Mouse (Mus musculus) E14TG2a.4 (cell line): Measurements from ENCODE around the gene Scpep1.

Source experiments
- H3K27me3 ChIP-seq: 2 replicates; pipeline ENCODE4 v1.6.1; 2014; ENCODE audit warnings: low read length, control low read depth; ENCODE audit not compliant: insufficient read depth
- H3K36me3 ChIP-seq: 2 replicates; pipeline ENCODE4 v1.6.1; 2014; ENCODE audit warnings: low read length, control low read depth; ENCODE audit not compliant: insufficient read depth
- H3K4me1 ChIP-seq: replicated peaks from 2 replicates; pipeline ENCODE4 v1.6.1; 2014; ENCODE audit warnings: low read depth, low read length, control low read depth
- H3K4me3 ChIP-seq: replicated peaks from 2 replicates; pipeline ENCODE4 v1.5.1; 2014; ENCODE audit warnings: mild to moderate bottlenecking, low read length
- H3K9me3 ChIP-seq: 2 replicates; pipeline ENCODE4 v1.6.1; 2014; ENCODE audit warnings: low read length, control low read depth
- CTCF ChIP-seq: conservative IDR thresholded peaks from 2 replicates; pipeline ENCODE4 v1.5.1; 2014; ENCODE audit warnings: low read length
- NANOG ChIP-seq: IDR thresholded peaks from 2 replicates; pipeline ENCODE4 v1.6.1; 2014; ENCODE audit warnings: borderline replicate concordance, low read length, mixed read lengths
- POU5F1 ChIP-seq: IDR thresholded peaks from 2 replicates; pipeline ENCODE4 v1.6.1; 2014; ENCODE audit warnings: low read length, borderline replicate concordance

Gene Scpep1

DNA sequence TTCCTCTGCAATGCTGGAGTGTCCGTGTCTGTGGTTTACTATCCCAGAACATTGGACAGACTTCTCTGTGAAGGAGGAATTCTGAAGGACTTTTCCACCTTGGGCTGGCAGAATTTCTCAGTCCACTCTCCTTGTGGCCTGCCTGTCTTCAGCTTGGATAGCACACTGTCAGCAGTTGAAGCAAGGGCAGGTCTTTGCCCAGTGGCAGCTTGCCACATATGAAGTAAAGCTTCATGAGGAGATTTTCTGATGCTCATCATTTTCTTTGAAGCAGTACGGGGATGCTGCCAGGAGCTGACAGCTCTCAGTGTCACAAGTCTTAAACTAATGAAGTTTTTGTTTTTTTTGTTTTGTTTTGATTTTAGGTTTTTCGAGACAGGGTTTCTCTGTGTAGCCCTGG lies 3.6 kb upstream of the Scpep1 start:
- no peaks in the 10 kb centered on the region for H3K27me3 ChIP-seq
- H3K9me3 ChIP-seq, result no peaks in the 10 kb centered on the region
- H3K4me3 ChIP-seq, result no peak overlapping the region
- no peaks in the 10 kb centered on the region for H3K36me3 ChIP-seq
- TF ChIP-seq NANOG (no peak), CTCF (no peak), POU5F1 (no peak)
- peaks cover 12% of the 10 kb centered on the region for H3K4me1 ChIP-seq

GRCm38 (mm10) chr11:88954803-88955202 lies 462 bp downstream of the Scpep1 start:
- TF ChIP-seq POU5F1, result no peak
- TF ChIP-seq CTCF, result no peak
- TF ChIP-seq NANOG, result no peak
- H3K36me3 ChIP-seq, result peaks cover 22% of the 10 kb centered on the region
- no peaks in the 10 kb centered on the region for H3K27me3 ChIP-seq
- H3K4me3 ChIP-seq, result peak overlapping the region; percentile 84
- H3K4me1 ChIP-seq, result peaks cover 38% of the 10 kb centered on the region
- no peaks in the 10 kb centered on the region for H3K9me3 ChIP-seq

- Histone ChIP-seq H3K4me3 (peak overlapping the region; percentile 26), H3K4me1 (peaks cover 50% of the 10 kb centered on the region), H3K36me3 (peaks cover 31% of the 10 kb centered on the region), H3K27me3 (no peaks in the 10 kb centered on the region), H3K9me3 (no peaks in the 10 kb centered on the region)
- TF ChIP-seq NANOG, result no peak
- TF ChIP-seq POU5F1, result no peak
- TF ChIP-seq CTCF, result no peak
Measured at GRCm38 (mm10) chr11:88953582-88953981, 1.7 kb downstream of the Scpep1 start.

GRCm38 (mm10) chr11:88952117-88952516 lies 3.1 kb downstream of the Scpep1 start:
- TF ChIP-seq POU5F1, result no peak
- Histone ChIP-seq H3K9me3 (no peaks in the 10 kb centered on the region), H3K27me3 (no peaks in the 10 kb centered on the region), H3K36me3 (peaks cover 37% of the 10 kb centered on the region), H3K4me1 (peaks cover 59% of the 10 kb centered on the region), H3K4me3 (peak overlapping the region; percentile 51)

DNA sequence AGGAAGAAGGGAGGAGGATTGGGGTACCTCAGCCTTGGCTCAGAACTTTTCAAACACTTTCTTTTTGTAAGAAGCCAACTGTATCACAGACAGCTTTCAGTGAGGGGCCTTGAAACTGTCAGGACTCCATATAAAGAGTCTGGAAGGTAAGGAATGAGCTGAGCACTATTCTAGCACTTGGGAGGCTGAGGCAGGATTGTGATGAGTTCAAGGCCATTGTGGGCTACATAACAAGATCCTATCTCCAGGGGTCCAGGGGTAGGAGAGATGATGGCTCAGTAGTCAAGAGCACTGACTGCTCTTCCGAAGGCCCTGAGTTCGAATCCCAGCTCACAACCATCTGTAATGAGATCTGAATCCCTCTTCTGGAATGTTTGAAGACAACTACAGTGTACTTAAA lies 3.7 kb downstream of the Scpep1 start:
- Histone ChIP-seq H3K27me3 (no peaks in the 10 kb centered on the region), H3K36me3 (peaks cover 42% of the 10 kb centered on the region), H3K9me3 (no peaks in the 10 kb centered on the region), H3K4me1 (peaks cover 64% of the 10 kb centered on the region), H3K4me3 (no peak overlapping the region)
- TF ChIP-seq NANOG, result no peak
- no peak for TF ChIP-seq CTCF
- TF ChIP-seq POU5F1, result no peak

- no peaks in the 10 kb centered on the region for H3K27me3 ChIP-seq
- TF ChIP-seq POU5F1 (no peak), CTCF (no peak), NANOG (no peak)
- H3K9me3 ChIP-seq, result no peaks in the 10 kb centered on the region
- H3K36me3 ChIP-seq, result peaks cover 51% of the 10 kb centered on the region
- H3K4me3 ChIP-seq, result peak overlapping the region; percentile 75
- H3K4me1 ChIP-seq, result peaks cover 71% of the 10 kb centered on the region
Measured at GRCm38 (mm10) chr11:88950640-88951250, 4.5 kb downstream of the Scpep1 start.

- Histone ChIP-seq H3K4me3 (peak overlapping the region; percentile 75), H3K9me3 (no peaks in the 10 kb centered on the region), H3K4me1 (peaks cover 72% of the 10 kb centered on the region), H3K27me3 (no peaks in the 10 kb centered on the region), H3K36me3 (peaks cover 55% of the 10 kb centered on the region)
- no peak for TF ChIP-seq CTCF
- TF ChIP-seq NANOG, result no peak
- TF ChIP-seq POU5F1, result no peak
Measured at GRCm38 (mm10) chr11:88949802-88950639, 5.2 kb downstream of the Scpep1 start.

- Histone ChIP-seq H3K4me3 (peak overlapping the region; percentile 75), H3K36me3 (peaks cover 66% of the 10 kb centered on the region), H3K27me3 (no peaks in the 10 kb centered on the region), H3K4me1 (peaks cover 83% of the 10 kb centered on the region), H3K9me3 (no peaks in the 10 kb centered on the region)
- TF ChIP-seq CTCF, result no peak
- no peak for TF ChIP-seq POU5F1
- TF ChIP-seq NANOG, result no peak
Measured at GRCm38 (mm10) chr11:88948896-88949295, 6.4 kb downstream of the Scpep1 start.
